Mouse (Mus musculus): ENCODE measurements around the gene 4930415L06Rik.

4930415L06Rik gene

GRCm38 (mm10) chrX:89932752-89933151 lies at the start of gene 4930415L06Rik:
Gene 4930415L06Rik, minus strand, starts transcription at chrX:89932852.
- no peak for DNase-seq (ENCODE audit: low read depth in 2 of 2, low spot score in 2 of 2)

- DNase-seq (ENCODE audit: low read depth in 2 of 2, low spot score in 2 of 2): no peak
These were observed 46.0 kb upstream of the 4930415L06Rik start for GRCm38 (mm10) chrX:89978621-89979020.

GRCm38 (mm10) chrX:89904871-89905270 lies 27.8 kb downstream of the 4930415L06Rik start:
- no peak for DNase-seq (ENCODE audit: low read depth in 2 of 2, low spot score in 2 of 2)

All from CD8-positive naive resting alpha-beta T cell, adult 2 months (primary cell).